Mouse (Mus musculus) cortical plate, adult 2 months (tissue): Measurements from ENCODE around the gene Dis3l2.

ENCODE experiments used
- CTCF ChIP-seq: fragments of 200-500 bp; IDR thresholded peaks from 2 replicates; pipeline ENCODE4 v1.5.1; 2011; ENCODE audit warnings: mild to moderate bottlenecking, control low read depth, low read length; ENCODE audit not compliant: insufficient read depth; ENCODE audit errors: extremely low read depth
- POLR2A ChIP-seq: fragments of 200-500 bp; IDR thresholded peaks from 2 replicates; pipeline ENCODE4 v1.6.1; 2011; ENCODE audit warnings: mild to moderate bottlenecking, low read length, control low read depth; ENCODE audit not compliant: insufficient read depth; ENCODE audit errors: extremely low read depth

DNA sequence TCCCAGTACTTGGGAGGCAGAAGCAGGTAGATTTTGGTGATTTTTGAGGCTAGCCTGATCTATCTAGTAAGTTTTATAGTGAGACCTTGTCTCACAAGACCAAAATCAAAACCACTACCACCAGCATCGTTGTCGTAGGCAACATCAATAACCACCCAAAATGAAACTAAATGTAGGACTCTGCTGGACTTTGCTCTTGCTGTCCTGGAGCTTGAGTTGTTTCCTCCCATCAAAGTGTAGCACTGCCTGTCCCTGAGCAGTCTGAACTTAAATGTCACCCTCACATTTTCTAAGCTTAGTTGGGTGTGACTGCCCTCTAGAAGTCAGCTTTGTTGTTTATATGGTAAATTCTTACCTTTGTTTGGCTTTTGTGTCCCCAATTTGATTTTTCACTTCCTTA, 43.4 kb downstream of the Dis3l2 start:
- no peak for TF ChIP-seq POLR2A
- TF ChIP-seq CTCF = no peak
